Mouse (Mus musculus): Measurements from ENCODE around the gene Nr1h5.
A peak's percentile ranks its signal among the peaks of the same experiment; 100 is the strongest.

The Nr1h5 gene

DNA sequence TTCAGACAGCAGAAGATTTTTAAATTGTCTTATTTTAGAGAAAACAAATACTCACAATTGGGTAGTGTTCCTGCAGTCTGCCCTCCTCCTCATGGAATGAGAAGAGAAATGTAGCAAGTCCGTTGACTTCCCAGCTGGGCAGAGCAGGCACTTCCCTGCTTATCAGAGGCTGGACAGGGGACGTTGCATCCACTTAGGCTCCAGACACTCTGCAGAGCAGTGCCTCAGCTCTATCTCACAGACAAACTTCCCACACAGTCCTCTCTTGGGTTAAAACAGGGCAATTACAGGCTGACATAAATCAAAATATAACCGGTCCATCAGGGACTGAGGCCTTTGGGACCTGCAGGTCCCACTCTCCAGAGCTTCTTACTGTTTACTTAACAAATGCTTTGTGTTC lies at the start of gene Nr1h5:
TSS of gene Nr1h5 (minus strand) at position 101 of the 400 bp plus-strand sequence.
- no peak for DNase-seq (ENCODE audit: low spot score)

DNA sequence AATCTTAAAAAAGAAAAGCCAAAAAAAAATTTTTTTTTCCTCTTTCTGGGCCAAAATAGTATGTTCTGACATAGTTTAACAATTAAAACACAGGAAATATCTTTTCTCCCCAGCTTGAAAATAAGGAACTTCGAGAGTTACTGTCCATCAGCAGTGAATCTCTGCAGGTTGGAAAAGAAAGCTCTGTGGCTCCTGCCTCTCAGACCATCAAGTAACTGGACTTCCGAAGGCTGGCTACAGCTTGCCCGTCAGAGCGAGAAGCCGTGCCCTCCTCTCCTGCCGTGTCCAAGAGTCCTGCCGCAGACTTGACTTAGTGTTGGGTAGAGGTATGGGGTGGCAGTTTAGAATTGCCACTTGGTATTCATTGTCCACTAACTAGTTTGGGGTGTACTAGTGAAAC lies 37.7 kb upstream of the Nr1h5 start:
- DNase-seq (ENCODE audit: low spot score): no peak

DNA sequence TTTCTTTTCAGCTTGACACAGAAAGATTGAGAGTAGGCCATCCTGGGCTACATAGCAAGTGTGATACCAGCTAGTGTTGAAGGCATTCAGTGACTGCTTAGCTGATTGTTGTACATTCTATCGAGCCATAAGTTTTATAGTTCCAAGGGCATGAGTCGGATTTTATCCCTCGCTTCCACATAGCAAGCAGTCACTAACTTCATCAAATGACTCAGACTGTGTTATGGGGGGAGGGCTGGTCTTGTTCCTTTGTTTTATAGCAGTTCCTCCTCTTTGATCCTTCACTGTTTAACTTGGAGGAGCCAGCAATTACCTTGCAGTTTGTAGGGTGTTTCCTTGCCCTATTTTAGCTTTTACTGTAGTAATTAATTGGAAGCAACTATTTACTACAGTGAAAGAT lies 33.7 kb upstream of the Nr1h5 start:
- DNase-seq (ENCODE audit: low spot score): no peak

DNA sequence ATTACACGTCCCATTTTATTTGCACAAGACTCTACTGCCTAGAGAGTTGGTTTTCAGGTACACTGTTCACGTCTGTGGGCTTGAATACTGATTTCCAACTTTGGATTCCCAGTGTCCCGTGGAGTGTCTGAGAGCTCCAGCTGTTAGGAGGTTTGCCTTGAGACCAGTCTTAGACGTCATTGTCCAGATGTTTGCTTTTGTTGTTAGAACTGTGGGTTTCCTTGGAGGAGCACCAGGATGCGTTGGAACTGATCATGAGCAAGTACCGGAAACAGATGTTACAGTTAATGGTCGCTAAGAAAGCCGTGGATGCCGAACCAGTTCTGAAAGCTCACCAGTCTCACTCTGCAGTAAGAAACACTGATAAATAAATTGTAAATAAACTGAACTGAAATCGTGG lies 33.1 kb upstream of the Nr1h5 start:
- no peak for DNase-seq (ENCODE audit: low spot score)

DNA sequence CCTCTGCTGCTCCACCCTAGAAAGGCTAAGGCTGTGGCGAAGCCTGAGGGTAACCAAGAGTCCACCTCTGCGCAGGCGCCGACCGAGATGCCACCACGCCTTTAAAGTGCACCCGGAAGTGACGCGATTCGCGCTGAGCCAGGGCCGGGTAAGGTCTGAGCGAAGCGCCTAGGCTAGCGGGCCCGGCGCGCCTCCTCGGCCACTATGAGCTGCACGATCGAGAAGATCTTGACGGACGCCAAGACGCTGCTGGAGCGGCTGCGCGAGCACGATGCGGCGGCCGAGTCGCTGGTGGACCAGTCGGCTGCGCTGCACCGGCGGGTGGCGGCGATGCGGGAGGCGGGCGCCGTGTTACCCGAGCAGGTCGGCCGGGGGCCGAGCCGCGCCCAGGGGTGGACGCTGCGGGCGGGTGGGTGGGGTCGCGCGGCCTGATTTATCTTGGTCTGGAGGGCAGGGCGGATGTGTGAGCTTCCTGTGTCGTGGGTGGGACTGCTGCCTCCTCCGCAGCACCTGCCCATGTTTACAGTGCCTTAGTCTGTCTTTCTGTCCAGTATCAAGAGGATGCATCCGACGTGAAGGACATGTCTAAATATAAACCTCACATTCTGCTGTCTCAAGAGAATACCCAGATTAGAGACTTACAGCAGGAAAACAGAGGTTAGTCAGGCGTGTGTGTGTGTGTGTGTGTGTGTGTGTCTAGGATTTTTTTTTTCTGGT lies 31.8 kb upstream of the Nr1h5 start, which contains the start of gene Sike1:
TSS of gene Sike1 (plus strand) at position 104 of the 717 bp plus-strand sequence.
- DNase-seq (ENCODE audit: low spot score): peak; percentile 93

DNA sequence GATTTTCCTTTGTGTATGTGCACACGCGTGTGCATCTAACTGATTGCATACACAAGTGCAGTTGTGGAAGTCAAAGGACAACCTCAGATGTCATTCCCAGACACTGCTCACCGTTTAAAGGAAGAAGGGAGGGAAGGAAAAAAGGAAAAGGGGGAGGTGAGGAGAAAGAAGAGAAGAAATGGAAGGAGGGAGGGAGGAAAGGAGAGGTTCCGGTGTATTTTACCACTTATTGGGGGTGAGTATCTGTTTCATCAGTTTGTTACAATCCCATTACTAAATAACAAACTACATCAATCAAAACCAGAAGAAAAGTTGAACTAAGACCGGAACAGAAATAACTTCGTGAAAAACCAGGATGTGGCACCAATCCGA lies 31.3 kb upstream of the Nr1h5 start:
- DNase-seq (ENCODE audit: low spot score): no peak

DNA sequence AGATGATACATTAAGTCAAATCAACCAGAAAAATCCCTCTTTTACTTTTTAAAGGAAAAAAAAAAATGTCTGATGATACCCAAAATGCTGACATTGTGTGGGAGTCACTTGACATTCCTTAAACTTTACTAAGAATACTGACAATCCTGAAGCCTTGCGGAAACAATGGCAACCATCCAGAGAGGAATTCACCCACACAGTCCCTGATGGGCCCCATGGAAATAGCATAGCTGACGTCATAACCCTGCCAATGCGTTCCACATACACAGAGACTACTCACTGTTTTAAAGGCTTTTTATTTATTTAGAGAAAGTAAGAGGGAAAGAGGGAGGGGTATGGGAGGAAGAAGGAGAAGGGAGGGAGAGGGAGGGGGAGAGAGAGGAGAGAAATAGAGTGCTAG lies 29.0 kb upstream of the Nr1h5 start:
- DNase-seq (ENCODE audit: low spot score): no peak

DNA sequence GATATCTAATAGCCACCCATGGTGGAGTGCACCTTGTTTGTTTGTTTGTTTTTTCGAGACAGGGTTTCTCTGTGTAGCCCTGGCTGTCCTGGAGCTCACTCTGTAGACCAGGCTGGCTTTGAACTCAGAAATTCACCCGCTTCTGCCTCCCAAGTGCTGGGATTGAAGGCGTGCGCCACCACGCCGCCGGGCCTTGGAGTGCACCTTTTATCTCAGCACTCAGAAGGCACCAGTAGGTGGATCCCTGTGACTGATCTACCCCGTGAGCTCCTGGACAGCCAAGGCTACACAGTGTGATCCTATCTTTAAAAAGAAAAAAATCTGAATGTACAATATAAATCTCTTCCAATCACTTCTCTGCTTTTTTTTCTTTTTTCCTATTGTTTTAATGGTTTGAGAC lies 27.1 kb upstream of the Nr1h5 start:
- no peak for DNase-seq (ENCODE audit: low spot score)

DNA sequence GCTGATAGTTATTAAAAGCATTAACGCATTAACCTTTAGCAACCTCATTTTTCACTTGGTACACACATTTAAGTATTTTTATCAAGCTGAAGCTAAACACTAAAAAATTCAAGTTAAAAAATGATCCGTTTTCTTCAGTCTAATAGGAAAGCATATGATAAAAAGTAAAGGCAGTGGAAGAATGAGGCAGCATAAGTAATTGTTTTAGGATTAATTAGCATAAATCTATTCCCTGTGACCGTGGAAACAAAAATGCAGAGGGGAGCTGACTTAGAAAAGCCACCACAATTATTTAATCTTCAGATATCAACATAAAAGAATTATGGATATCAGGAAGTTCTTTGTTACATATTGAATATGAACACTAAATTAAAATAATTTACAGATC lies 16.4 kb upstream of the Nr1h5 start:
- no peak for DNase-seq (ENCODE audit: low spot score)

DNA sequence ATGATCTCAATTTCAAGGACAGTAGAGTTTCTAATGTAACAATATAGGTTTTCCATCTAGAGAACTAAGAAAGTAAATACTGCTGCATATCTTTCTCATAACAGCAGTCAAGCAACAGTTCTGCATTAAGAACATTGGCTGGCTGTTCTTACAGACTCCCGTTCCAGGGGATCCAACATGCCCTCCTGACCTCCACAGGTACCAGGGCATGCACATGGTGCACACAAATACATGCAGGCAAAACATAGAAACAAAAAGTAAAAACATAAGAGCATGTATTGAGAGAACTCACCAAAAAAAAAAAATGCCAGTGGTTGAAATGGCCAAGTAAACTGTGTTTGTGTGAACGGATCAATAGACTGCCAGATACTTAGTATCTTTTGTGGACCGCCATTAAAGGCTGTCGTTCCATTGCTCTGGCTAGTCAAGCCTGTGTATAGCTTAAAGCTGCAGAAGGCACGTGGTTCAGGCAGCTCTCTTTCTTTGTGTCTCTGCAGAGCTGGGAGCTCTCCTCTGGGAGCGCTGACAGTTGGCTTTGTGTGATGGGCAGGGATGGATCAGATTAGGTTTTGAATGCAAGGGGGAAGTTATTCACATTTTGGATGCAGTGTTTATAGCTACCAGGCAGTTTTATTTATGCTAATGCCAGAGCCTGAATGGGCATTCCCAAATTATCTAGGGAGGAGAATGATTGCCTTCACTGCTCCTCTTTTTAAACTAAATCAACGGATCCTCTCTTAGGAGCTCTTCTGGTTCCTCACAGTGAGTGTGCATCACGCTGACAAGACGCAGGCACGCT lies 15.8 kb upstream of the Nr1h5 start:
- no peak for DNase-seq (ENCODE audit: low spot score)

DNA sequence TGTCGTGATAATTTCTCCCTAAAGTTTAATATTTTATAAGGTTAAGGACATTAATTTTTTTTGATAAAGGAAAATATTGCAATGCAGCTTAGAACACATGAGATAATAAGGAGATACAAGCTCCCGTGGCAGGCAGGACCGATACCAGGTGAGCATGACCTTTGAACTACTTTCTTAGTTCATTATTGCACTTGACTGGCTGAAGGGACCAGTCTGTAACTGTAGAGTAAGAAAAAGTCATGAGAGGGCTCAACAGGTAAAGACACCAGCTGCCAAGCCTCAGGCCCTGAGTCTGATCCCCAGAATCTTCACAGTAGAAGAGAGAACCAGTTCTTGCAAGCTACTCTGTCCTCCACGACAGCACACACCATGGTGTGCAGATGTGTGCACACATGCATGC lies 13.0 kb upstream of the Nr1h5 start:
- DNase-seq (ENCODE audit: low spot score): no peak

DNA sequence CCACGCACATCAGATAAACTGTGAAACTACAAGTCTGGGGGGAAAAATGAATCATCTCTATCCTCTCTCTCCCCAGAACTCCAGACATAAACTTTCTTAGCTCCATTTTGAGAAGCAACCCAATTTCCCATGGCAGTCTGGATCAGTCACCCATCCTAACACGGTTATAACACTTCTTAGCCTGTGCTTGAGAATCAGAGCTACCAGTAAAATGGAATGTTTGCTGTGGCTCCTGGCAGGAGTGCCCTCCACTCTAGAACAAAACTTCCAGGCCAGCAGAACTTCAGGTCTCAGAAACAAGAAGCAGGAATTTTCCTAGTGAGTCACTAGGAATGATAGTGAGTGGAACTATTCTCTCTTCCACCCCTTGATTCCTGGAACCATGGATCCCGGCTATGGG lies 6.6 kb upstream of the Nr1h5 start:
- no peak for DNase-seq (ENCODE audit: low spot score)

DNA sequence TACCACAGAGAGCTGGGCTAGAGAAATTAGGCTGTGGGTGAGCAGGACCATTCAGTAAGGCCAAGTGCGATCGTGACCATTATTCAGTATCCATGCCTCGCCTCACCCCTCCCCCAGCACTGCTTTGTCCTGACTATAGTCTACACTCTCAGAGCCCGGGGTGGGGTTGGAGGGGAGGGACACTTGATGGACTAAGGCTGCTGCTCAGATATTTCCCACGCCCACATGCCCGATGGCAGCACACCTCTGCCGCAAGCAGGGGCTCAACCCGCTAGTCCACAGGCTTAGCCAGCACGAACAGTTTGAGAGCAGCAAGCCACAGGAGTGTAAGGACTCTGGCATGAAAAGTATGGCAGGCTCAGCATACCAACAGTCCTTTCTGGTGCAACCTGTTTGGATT lies 6.1 kb upstream of the Nr1h5 start:
- DNase-seq (ENCODE audit: low spot score): no peak

DNA sequence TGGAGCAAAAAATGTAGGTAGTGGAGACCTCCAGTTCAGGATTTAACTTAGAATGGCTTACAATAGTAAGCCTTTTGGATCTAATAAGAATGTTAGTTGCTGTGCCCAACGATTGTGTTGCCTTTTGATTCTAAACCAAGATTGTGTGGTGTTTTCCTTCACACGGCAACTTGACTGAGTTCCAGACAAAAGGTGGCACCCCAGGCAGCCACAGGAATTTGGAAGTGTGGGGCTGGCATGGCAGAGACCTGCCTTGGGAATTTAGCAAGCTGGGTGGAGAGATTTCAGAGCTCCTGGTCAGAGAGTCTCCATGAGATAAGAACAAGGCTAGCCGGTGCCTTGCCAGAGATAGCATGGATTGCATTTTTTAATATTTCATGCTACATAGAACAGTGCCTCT lies 8.3 kb downstream of the Nr1h5 start:
- DNase-seq (ENCODE audit: low spot score): no peak

DNA sequence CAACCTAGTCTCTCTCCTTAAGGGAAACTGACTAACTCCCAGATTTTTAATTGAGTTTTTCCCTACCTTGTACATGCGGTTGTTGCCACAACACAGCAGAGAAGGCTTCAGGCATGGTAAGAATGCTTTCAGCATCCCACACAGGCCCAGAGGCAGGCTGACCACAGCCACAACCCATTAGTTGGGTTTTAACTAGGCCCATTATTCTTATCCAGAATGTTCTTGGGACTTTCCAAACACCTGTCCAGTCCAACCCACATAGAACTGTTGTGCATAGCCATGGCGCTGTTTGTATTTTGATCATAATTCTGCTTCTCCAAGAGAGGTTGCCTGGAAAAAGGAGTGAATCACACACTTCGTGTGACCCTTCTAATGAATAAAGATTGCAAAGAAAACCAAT lies 8.8 kb downstream of the Nr1h5 start:
- no peak for DNase-seq (ENCODE audit: low spot score)

DNA sequence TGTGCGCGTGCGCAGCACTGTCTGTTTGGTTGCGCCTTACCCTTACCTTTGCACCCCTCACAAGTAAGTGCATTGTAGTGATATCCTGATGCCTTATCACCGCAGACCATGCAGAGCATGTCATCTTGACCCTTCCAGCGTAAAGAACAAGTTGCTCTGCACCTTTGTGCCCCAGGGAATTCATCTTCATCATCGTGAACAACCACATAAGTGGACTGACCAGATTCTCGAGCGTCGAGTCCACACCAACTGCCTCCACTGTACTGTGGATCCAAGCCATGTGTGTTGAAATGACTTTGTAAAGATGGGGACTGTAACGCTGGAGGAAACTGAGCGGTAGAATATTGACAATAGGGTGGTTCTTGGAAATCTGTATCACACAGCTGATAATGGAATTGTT lies 9.5 kb downstream of the Nr1h5 start:
- DNase-seq (ENCODE audit: low spot score): no peak

DNA sequence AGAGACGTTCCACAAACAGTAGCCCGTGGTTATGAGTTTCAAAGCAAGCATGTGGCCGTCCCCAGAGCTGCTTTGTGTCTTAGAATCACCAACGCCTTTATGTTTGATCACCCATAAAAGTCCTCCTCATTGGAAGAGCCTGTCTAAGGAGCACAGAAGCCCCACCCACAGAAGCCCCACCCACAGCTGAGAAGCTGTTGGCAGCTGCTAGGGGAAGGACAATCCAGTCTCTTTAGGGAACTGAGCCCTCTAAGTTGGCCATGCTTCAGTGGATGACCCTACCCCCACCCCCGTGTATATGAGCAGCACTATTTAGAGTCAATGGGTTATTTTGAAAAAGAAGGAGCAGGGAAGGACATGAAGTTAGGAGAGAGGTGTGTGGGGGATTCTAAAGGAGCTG lies 17.1 kb downstream of the Nr1h5 start:
- no peak for DNase-seq (ENCODE audit: low spot score)

DNA sequence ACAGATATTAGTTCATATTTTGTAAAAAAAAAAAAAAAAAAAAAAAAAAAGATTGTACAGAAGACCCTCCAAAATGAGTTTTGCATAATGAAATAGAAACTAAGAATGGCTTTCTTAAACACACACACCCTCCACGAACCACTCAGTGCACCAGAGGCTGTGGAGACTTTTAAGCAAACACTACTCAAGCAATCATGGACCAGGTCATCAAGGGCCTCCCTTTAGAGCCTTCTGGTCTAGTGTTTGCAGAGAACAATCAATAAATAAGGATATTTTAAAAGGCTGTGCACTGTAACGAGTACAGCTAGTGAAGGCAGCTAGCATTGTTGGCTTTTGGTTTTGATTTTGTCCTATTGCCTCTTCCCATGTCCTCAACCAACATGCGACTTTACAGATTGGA lies 17.6 kb downstream of the Nr1h5 start:
- DNase-seq (ENCODE audit: low spot score): no peak

DNA sequence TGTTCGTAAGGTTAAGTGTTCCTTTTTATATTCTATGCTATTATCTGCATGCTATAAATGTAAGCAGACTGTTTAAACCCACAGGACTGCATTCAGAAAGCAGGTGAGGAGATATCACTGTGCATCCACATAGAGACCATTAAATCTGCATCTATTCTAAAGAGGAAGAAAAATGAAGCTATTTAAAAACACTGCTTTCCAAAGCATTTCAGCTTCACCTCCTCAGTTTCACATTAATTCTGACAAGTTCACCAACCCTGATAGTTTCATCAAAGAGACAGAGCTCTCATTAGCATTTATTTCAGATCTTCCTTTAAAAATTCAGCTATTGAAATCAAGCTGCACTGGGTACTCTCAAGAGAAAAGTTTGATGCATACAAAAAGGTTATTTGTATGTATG lies 25.8 kb downstream of the Nr1h5 start:
- DNase-seq (ENCODE audit: low spot score): no peak

DNA sequence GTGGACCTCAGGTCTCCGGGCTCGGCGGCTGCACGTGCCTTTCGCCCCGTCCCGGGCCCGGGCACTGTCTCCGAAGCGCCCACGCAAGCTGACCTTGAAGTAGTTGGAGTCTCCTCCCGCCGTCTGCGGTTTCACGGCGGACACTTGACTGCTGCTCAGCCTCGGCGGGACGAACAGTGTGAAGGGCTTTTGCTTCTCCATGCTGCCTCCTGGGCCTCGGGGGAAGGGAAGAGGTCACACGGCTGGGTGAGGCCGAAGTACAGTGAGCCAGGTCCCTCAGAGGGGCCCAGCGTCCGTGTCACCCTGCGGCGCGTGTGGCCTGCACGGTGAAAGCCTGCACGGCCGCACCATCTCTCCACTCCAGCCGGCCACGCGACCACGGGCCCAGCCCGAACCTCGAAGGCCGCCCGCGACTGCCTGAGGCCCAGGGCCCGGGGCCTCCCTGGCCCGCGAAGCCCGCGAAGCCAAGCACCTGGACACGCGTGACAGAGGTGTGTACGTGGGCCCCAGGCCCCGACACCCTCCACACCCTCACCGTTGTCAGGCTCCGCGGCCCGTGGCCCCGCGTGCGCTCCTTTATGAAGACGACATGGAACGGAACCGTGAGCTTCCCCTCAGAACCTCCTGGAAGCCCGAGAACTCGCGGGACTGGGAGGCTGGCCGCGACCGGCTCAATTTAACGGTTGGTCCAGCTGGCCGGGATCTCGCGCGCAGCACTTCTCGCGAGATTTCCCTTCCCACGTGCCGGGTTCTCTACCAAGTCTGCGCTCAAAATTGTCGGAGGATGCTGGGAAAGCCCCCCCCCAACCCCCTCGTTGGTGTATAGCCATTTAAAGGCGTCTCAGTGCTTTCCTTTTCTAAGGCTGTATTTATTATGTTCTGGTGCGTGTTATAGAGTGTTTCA lies 28.2 kb downstream of the Nr1h5 start, which contains the start of gene Sycp1:
TSS of gene Sycp1 (minus strand) at position 650 of the 904 bp plus-strand sequence.
- DNase-seq (ENCODE audit: low spot score): no peak

DNA sequence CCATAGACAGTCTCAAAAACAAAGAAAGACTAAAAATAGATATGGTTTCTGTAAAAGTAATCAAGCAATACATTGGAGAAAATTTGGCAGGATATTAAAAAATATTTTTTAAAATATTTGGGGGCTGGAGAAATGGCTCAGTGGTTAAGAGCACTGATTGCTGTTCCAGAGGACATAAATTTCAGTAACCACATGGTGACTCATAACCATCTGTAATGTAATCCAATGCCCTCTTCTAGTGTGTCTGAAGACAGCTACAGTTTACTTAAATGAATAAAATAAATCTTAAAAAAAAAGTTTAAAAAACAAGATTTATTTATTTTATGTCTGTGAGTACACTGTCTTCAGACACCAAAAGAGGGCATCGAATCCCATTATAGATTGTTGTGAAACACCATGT lies 64.8 kb downstream of the Nr1h5 start:
- no peak for DNase-seq (ENCODE audit: low spot score)

Measured in layer of hippocampus, adult 11-12 months (tissue).